Mouse (Mus musculus) left cerebral cortex, adult 18-20 months (tissue): ENCODE measurements around the gene Fcnb. TPM values are rescaled to one million over a fixed set of nuclear protein-coding genes. Genes with fewer than 3 reads are reported as not detected.

Experiments
- DNase-seq, 2 experiments: peaks; one replicate each; pipeline ENCODE4 v3.0.0; 2021 to 2022; ENCODE audit warnings: low spot score in 2 of 2, mixed read lengths in 1 of 2
- long read RNA-seq, 2 experiments: library from polyadenylated mRNA; stranded (forward); transcript quantifications; one replicate each; pipeline ENCODE4 v2.0.0; 2021
- total RNA-seq, 2 experiments: library from RNA; stranded (reverse); gene quantifications; 2 replicates each; pipeline ENCODE4 v1.2.3; 2021

Gene Fcnb
- total RNA-seq = not detected
- long read RNA-seq, experiment 1 = 0 reads
- long read RNA-seq, experiment 2 = 0 reads

DNA sequence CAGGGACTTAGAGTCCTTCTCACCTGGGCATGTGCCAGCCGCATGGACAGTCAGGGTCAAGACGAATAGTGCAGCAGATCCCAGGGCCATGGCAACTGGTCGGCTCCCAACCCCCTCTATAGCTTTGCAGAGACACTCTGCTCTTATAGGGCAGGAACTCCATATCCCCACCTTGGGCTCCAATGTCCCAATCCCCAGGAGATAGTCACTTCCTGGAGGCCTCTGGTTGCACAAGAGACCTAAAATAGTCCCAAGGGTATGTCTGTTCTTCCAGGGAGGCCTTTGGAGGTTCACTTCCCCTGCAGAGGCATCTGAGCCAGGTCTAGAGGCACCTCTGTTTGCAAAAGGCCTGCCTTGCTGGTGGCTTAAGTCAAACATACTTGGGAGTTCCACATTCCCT is at the start of gene Fcnb:
Fcnb (minus strand) TSS at position 118 of the 400 bp plus-strand sequence.
- DNase-seq = no peak

DNA sequence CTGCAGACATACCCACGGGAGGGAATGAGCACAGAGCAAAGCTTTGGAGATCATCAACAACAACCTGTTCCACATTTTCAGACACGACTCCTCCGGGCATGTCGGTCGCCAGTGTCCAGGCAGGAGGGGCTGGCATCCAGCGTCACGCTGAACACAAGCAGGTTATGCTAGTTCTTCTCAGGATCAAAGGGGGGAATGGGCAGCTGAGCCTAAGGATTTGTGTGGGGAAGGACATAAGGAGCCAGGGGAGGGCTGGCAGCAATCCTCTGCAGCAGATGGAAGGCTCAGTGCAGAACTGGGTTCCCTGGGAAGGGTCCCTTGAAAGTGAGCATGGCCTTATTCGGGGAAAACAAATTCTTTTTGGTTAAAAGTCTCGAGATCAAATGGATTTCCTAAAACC is 49.1 kb upstream of the Fcnb start:
- no peak for DNase-seq

DNA sequence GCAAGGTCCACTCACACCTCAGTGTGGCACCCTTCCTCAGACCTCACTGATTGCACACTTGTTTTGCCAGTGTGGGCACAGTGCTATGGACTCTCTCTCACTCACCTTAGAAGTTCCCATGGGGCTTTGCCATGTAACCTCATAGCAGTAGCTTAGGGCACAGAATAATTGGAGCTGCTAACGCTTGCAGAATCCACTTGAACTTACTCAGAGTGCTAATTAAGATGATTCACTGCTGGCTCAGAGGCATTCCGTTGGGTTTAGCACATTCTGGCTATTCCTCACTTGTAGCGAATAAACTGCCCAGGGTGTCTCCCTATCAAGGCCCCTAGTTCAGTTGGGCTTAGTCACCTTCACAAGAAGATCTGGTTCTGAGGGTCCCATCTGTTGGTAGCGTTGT is 47.4 kb upstream of the Fcnb start:
- no peak for DNase-seq

DNA sequence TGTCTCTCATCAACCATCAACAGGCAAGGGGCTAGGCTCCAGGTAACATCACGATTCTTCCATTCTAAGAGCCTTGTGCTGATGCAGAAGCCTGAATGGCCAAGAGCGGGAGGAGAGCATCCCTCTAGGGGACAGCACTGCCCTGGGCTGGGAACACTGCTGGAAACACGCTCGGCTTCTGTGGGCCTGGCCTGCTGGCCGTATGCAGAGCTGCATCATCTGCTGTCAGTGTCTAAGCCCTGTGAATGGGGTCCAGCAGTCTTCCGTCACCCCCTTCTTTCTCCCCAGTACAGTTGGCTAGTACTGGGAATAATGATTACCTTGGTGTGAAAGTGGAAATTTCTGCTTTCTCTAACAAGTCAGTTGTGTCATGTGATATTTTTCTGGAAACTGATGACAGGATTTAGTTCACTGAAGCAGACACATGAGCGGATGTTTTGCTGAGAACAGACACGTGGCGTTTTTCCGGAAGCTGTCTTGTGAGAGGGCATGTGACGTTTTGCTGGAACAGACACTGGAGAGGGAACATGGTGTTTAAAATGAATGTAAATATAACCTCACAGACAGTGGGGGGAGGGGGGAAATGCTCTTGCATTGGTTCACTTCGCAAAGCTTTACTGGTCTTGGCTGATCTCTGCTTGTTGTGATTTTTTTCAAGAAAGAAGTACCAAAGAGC is 42.2 kb upstream of the Fcnb start:
- DNase-seq = no peak

DNA sequence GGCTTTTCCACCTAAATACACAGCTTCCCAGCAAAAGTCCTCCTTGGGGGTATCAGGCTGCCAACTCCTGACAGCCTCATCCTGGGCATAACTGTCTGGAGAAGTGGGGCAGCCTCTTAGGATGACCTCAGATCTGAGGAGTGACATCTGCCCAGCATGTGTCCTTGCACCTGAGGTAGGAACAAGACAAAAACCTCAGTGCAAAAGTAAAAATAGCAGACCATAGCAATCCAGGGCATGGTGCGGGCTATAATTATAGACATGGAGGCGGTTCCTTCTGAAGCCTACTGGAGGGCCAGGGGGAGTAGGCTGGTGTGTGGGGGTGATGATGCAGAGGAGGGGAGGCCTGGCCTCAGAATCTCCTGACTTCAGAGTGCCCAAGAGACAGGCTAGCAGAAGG is 39.2 kb upstream of the Fcnb start:
- DNase-seq = peak in 1 of 2 experiments; percentile 42

DNA sequence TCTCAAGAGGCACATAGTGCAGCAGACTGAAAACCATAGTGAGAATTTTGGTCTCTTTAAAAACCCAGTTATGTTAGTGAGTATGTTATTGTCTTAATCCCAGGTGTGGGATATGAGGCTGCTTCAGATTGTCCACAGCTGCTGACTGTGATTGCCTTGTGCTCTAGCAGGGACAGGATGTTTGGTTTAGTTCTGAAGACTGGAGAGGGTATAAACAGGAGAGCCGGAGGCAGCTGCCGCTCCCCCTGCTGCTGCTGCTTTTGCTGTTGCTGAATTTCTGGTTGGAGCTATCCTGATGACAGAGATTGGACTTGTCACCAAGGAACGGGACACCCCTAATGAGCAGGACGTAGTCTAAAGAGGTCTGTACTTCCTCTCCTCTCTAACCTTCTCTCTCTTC is 36.6 kb upstream of the Fcnb start:
- DNase-seq = no peak

DNA sequence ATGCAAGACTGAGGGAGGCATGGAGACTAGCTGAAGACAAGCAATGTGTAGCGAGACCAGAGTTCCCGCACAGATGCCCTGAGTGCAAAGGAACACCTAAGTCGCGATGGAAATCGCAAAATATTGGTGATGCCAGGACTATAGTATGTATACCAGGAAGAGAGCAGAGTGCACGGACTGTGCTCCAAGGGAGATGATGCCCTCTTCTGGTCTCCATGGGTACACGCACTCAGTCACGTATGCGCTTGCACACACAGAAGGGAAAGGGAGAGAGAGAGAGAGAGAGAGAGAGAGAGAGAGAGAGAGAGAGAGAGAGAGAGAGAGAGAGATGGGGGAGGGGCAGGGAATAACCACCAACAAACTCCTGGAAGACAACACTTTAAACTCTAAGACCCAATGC is 35.7 kb upstream of the Fcnb start:
- no peak for DNase-seq

DNA sequence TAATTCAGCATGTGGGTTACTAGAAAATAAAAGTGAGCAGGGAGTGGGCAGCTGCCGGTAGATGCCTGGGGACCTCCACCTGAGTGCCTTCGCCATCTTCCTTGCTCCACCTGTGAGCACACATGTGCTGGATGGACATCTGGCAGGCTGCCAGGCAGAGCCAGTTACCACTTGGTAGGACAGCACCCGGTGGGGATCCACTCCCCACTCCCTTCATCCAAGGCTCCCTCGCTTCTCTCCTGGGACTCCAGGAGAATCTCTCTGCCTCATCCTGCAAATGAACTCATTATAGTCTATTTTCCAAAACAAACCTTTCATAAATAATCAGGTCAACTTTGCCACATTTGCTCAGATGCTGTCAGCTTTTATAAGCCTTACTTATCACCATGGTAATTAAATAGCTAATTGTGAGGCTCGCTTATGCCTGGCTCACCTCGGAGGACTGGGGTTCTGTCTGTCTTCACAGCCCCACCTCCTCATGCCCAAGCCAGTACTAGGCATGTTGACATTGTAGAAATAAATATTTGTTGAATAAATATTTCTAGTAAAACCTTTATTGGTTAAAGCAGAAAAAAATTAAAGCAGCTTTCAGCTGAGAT is 33.9 kb upstream of the Fcnb start:
- DNase-seq = no peak

DNA sequence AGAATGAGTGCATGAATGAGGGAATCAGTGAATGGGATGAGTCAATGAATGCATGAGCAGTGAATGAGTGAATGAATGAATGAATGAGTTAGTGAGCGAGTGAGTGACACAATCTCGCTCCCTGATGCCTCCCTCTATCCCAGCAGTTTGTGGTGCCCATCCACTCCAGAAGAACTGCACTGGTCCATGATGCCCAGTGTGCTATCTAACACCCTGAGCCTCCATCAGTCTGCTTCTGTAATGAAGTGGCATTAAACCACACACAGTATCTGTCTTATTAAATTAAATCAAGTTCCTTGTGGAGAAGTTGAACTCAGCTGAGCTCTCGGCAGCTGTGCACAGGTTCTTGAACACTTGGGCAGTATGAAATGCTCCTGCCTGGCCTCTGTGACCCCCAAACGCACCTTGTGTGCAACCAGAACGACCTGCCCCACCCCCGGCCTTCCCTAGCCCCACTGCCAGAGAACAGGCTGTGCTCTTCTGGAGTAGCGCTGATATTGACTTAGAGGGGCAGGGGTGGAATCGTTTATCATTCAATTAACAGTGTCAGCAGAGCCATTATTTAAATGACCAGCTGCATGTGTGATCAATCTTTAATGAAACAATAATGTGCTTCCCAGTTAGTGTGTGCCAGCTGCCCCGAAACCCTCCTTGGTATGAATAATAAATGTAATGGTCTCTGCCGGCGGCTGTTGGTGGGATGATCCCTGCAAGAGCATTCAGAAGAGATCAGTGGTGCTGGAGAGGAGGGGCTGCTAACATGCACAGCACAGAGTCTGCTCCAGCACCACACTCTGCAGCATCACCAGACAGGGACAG is 33.0 kb upstream of the Fcnb start:
- no peak for DNase-seq

DNA sequence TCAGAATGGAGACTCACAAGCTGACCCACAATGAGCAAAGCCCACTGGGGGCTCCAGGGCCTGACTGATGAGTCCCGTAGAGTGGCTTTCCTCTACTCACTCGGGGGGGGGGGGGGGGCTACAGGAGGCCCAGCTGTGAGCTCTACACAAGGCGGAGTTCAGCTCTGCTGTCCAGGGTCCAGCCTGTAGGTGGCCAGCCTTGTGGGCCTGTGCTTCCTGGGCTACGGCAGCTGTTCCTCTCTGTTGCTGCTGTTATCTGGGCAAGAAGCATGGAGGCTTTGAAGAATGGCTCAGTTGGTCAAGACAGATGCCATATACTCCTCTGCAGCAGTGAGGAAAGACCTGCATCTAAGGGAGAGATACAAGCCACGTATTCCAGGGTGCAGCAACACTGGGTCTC is 24.1 kb upstream of the Fcnb start:
- no peak for DNase-seq

DNA sequence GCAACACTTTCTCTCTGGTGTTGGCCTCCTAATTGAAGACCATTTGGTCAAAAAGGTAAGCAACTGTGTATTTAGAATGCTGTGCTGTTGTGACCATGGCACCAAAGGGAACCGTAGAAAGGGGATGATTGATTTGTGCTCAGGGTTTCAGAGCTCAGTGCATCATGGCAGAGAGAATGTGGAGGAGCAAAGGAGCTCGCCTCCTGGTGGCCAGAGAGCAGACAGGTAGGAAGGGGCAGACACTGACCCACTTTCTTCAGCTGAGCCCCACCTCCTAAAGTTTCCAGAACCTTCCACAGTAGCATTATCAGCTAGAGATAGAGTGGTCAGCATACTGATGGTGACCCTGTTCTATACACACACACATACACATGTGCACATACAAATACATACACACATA is 21.3 kb upstream of the Fcnb start:
- DNase-seq = no peak

DNA sequence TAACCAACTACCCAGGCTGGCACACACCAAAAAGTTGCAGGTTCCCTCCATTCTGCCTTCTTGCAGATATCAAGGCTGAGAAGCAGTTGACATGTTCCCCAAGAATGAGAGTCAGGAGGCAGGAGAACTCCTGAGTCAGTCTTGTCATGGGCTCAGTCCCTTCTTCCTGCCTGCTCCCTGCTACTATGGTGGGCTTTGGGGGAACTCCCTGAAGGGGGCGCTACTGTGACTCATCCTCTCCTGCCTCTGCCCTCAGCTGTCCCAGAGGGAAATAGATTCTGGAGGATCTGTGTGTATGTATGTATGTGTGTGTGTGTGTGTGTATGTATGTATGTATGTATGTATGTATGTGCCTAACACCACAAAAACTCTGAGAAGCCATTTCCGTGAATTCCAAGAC is 19.0 kb upstream of the Fcnb start:
- DNase-seq = no peak

DNA sequence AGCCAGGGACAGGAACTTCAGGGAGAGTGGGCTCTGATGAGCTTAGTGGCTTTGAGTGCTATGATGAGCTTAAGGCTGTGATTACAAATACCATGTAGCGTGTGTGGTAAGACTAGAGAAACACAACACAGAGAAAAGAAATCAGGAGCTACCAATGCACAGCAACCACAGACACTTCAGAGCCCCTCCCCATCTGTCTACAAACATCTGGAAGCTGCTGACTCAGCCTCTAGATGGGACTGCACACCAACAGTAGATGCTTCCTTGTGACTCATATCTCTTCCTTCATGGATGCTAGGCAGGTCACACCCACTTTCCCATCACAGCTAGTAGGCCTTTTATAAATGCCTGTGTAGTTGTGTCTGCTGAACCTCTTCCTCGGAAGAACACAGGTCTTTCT is 17.2 kb upstream of the Fcnb start:
- DNase-seq = no peak

DNA sequence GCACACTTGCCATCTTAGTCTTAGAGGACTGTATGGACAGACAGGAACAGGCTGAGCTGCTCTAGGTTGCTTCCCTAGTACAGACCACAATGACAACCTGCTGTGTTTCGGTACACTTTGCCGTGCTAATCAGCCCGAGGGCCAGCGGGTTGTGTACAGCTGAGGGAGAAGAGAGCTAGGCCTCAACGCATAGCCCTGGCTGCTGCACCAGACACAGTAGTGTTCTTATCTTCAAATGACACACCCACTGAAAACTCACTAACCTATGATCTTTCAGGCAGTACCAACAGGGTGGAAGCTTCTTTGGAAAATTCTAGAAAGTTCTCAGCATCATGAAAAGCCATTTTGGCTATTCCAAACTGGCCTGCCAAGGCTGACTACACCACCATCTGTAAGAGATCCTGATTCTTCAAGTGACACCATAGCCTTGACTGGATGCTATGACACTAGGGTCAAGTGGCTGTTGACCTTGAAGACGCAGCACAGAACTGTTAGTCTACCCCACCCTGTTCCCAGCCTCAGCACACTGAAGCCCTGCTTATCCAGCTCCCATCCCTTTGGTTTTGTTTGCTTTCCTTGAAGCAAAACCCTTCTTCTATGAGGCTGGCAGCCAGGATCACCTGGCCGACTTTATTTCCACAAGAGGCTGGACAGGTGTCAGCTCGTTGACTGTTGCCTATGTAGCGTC is 16.3 kb upstream of the Fcnb start:
- DNase-seq = no peak

DNA sequence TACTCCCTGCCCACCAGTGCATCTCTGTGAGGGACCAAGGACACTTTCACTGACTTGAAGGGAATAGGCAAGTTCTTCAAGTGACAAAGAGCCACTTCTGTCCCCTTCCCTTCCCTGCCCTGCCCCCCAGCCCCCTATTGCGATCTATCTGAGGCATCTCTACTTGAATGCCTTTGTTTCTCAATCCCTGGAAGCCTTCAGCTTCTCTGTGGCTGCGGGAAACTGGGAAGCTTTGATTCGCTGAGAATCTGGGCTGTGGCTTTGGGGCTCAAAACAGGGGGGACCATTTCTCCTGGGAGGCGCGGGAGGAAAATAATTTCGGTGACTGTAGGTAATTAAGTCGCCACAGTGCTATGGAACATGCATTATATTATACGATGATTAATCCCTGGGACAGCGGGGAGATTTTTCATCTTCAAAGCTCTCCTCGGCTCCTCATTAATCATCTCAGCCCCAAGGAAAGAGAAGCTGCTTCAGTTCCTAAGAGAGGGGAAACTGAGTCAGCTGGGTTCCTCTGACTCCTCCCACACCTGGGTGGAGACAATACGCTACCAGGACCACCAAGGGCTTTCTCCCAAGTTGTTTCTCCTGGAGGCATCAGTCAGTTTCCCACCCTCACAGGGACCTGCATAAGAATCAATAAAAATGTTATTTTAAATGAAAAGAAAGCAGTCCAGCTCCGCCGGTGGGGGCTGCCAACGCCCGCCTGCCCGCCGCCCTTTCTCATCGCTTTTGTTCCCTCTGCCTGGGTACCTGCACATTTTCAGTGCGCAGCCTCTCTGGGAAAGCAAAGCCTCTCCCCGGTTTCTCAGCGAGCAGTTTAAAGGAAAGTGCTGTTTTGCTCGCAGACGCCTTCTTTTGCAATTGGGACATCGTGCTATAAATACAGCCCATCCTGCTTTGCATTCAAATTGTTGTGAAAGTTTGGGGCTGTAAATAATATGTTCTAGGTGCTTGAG is 14.1 kb upstream of the Fcnb start:
- DNase-seq = peak; percentile 46 to 51

DNA sequence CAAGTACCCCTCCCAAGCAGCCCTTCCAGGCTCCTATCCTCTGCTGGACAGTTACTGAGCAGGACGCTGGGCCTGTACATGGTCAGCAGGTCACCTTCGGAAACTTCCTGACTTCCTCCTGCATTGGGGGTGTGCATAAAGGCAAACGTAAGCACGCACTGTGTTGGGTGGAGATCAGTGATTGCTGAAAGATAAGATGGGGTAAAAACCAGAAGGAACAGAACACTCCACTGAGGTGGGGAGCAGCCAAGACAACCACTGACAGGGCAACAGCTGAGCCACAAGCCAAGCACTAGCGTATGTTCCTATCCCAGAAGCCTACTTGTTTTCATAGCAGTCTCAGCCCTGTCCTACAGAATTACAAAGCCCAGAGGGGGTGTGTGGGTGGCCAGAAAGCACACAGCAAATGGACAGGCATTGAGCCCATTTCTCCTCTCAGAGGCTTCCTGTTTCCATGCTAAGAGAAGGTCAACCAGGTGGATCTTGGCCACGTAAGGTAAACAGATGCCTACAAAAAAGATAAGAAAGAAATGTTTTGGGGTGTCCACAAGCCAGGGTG is 12.1 kb upstream of the Fcnb start:
- no peak for DNase-seq

DNA sequence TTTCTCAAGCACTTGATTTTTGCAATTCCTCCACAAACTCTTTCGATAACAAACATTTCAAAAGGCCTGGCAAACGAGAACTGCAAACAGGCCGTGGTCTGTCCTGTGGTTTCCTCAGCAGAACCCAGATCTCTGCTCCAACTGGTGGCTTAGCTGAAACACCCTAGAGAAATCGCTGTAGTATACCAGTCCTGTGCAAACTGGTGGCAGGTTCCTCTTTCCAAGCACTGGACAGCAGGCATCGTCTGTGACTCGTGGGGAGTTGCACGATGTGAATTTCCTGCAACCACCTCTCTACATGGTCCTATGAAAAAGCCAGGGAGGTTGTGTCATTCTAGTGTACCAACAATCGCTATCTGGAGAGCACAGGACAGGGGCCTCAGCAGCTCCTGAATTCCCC is 7.4 kb upstream of the Fcnb start:
- DNase-seq = no peak

DNA sequence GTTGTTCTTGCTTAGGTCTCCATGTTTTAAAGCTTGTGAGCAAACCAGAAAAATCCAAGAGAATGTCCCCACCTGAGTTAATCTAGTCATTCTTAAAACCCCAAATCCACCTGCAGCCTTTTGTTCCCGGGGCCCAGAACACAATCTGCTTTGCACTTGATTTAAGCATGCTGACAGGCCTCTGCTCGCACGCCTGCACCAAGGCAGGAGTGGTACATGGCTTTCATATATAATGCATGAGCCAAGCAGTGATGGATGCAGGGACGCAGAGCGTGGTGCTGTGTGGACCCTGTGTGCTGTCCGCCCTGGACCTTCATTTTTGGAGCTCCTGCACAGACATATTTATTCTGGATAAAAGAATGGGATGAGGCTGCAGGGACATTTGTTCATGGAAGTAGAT is 6.4 kb upstream of the Fcnb start:
- DNase-seq = no peak

DNA sequence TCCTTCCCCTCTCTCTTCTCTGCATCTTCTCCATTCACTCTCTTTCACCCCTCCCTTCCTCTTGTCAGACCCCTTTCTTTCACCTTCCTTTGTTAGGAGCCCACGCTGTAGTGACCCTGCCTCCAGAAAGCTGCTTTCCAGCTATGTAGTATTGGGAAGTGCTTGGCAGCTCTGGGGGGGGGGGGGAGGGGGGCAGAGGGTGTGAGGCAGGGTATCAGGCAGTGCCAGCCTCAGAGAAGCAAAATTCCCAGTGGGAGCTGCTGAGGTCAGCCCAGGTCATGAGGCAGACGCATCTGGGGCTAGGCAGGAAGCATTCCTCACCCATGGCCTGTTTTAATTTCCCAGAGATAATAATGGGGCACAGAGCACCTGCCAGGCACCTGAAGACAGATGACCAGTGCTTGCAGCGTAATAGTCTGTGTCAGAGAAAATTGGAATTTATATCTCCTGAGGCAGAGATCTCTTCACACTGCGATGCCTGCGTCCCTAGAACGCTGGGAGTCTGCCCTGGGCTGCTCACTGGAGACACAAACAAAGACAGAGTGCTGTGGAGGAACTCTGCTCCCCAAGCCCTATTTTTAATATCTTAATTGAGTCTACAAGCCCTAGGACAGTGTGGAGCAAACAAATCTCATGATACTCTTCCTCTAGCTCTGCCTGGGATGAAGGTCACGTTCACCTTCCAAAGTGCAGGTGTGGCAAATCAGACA is 5.8 kb upstream of the Fcnb start:
- DNase-seq = no peak

DNA sequence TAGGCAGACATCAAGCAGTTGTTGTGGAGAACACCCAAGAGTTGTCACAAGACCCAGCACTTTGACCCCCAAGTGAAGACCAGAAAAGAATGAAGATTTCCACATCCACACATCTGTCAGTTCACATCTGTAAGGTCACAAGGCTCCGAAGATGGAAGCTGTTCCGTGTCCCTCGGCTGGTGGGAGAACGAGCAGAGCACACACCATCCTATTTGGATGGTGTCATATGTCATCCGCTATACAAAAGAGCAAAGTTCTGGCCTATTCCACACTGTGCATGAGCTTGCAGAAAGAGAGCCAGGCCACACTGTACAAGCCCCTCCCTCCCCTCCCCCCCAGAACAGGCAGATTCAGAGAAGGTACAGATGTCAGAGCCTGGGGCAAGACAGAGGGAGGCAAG is 4.4 kb upstream of the Fcnb start:
- no peak for DNase-seq
